Mouse (Mus musculus): ENCODE data around the gene Parl. TPM values are rescaled to one million over a fixed set of nuclear protein-coding genes. Genes with fewer than 3 reads are reported as not detected.

The Parl gene
- polyA plus RNA-seq (2014; fragmentation: Nextera tagmentation; extraction: Ambion mirVana): 112 and 116 TPM in 2 replicates

DNA sequence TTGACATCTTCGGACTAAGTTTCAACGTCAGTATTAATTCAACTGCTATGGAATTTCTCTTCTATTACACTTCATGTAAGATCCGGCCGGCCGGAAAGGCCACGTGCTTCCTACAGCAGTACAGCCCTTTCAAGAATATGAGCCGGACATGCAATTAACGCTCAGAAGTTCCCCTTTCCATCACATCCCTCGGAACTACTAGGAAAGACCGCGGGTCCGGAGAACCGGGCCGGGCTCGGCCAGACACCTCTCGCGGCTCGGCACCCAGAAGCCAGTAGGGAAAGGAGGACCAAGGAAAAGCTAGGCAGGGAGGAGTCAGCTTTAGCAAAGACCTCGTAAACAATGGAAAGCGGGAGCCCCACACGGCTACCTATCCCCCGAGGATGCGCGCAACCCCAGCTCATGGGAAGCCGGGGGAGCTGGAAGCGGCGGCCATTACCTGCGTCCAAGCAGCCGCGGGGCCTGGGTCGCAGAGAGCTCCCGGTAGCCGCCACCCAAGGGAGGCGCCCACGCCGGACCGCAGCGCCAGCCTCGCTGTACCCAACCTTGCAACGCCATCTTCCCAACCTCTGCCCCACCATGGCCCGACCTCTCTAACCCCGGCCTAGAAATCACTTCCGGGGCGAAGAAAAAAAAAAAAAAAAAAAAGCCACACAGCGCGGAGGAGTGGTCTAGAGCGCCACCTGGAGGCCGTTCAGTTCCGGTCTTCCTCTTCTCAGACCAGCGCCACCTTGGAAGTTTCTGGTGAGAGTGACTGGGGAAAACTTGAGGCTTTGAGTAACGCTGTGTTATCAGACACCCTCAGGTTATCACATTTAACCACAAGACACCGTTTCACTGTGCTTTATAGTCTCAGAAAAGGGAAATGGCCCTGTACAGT is at the start of gene Parl:
Parl (minus strand) TSS at position 618 of the 880 bp plus-strand sequence.
- WGBS: 0% methylated on average over 51 of the region's 52 CpGs
- peak within 1 kb of the TSS; percentile 90 for H3K4me3 ChIP-seq (ENCODE audit: low read depth, low read length)
- no peaks in the 10 kb centered on the region for H3K4me1 ChIP-seq (ENCODE audit: control insufficient read depth, insufficient read depth, low read length)
- DNase-seq (ENCODE audit: low spot score) (peak; percentile 93), ATAC-seq (replicated peaks; ENCODE audit: insufficient number of reproducible peaks, low FRiP score, low TSS enrichment, low read depth) (peak; percentile 82)
- peak within 1 kb of the TSS; percentile 84 for H3K9ac ChIP-seq (replicated peaks; ENCODE audit: low read length)
- H3K27ac ChIP-seq (replicated peaks; ENCODE audit: low read depth, low read length): no peak within 1 kb of the TSS
- H3K9me3 ChIP-seq (replicated peaks; ENCODE audit: control insufficient read depth, low read length): no peaks in the 10 kb centered on the region
- peak within 1 kb of the TSS; percentile 54 for H3K4me2 ChIP-seq (ENCODE audit: low read depth, low read length)
- no peaks in the 10 kb centered on the region for H3K36me3 ChIP-seq (replicated peaks; ENCODE audit: control insufficient read depth, insufficient read depth, low read depth, low read length)
- H3K27me3 ChIP-seq (ENCODE audit: control insufficient read depth, insufficient read depth, low read length): no peaks in the 10 kb centered on the region

DNA sequence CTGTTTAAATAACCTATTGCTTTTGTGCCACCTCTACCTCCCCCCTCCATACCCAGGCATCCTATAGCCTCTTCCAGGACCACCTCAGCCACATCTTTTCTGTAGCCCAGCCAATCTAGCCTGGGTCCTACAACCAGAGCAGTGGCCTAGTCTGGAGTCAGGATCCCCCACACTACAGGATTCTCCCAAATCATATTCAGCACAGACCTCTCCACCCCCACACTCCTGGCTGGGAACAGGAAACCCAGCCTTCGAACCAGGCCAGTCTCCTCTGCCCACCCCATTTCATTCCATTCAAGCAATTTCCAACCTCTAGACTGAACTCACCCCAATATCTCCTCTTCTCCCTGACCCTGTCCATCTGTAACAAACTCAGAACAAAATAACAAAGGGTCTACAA is 43.3 kb upstream of the Parl start:
- Histone ChIP-seq H3K4me2 (ENCODE audit: low read depth, low read length) (no peak overlapping the region), H3K27me3 (ENCODE audit: control insufficient read depth, insufficient read depth, low read length) (no peaks in the 10 kb centered on the region), H3K4me3 (ENCODE audit: low read depth, low read length) (no peak overlapping the region), H3K9ac (replicated peaks; ENCODE audit: low read length) (no peak overlapping the region), H3K27ac (replicated peaks; ENCODE audit: low read depth, low read length) (no peak overlapping the region), H3K36me3 (replicated peaks; ENCODE audit: control insufficient read depth, insufficient read depth, low read depth, low read length) (peaks cover 3% of the 10 kb centered on the region), H3K9me3 (replicated peaks; ENCODE audit: control insufficient read depth, low read length) (no peaks in the 10 kb centered on the region), H3K4me1 (ENCODE audit: control insufficient read depth, insufficient read depth, low read length) (no peaks in the 10 kb centered on the region)
- ATAC-seq (replicated peaks; ENCODE audit: insufficient number of reproducible peaks, low FRiP score, low TSS enrichment, low read depth): no peak
- no peak for DNase-seq (ENCODE audit: low spot score)
- 88% methylated on average over 1 of the region's 1 CpGs for WGBS

GRCm38 (mm10) chr16:20338616-20339015 is 36.4 kb upstream of the Parl start:
- ATAC-seq (replicated peaks; ENCODE audit: insufficient number of reproducible peaks, low FRiP score, low TSS enrichment, low read depth) (no peak), DNase-seq (ENCODE audit: low spot score) (no peak)
- H3K27ac ChIP-seq (replicated peaks; ENCODE audit: low read depth, low read length): no peak overlapping the region
- no peak overlapping the region for H3K9ac ChIP-seq (replicated peaks; ENCODE audit: low read length)
- H3K9me3 ChIP-seq (replicated peaks; ENCODE audit: control insufficient read depth, low read length): no peaks in the 10 kb centered on the region
- no peak overlapping the region for H3K4me3 ChIP-seq (ENCODE audit: low read depth, low read length)
- no peaks in the 10 kb centered on the region for H3K36me3 ChIP-seq (replicated peaks; ENCODE audit: control insufficient read depth, insufficient read depth, low read depth, low read length)
- H3K27me3 ChIP-seq (ENCODE audit: control insufficient read depth, insufficient read depth, low read length): no peaks in the 10 kb centered on the region
- WGBS: 99% methylated on average over 3 of the region's 3 CpGs
- H3K4me1 ChIP-seq (ENCODE audit: control insufficient read depth, insufficient read depth, low read length): no peaks in the 10 kb centered on the region
- H3K4me2 ChIP-seq (ENCODE audit: low read depth, low read length): no peak overlapping the region

DNA sequence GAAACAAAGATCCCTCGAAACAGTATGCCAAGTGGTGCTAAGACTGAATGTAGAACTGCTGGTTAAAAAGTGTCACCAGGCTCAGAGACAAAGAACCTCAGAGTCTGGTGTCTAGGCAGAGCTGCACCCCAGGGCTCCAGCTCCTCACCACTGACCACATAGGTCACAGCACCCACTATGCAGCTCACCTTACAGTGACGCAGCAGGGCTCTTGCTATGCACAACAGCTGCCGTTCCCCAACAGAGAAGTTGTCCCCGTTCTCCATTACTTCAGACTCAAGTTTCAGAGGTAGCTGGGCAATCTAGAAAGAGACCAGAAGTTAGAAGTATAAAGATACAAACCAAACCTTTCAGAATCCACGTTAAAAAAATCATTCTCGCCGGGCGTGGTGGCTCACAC is 32.7 kb upstream of the Parl start:
- H3K27ac ChIP-seq (replicated peaks; ENCODE audit: low read depth, low read length): no peak overlapping the region
- H3K27me3 ChIP-seq (ENCODE audit: control insufficient read depth, insufficient read depth, low read length): no peaks in the 10 kb centered on the region
- 94% methylated on average over 8 of the region's 8 CpGs for WGBS
- H3K9ac ChIP-seq (replicated peaks; ENCODE audit: low read length): no peak overlapping the region
- no peaks in the 10 kb centered on the region for H3K4me1 ChIP-seq (ENCODE audit: control insufficient read depth, insufficient read depth, low read length)
- no peaks in the 10 kb centered on the region for H3K9me3 ChIP-seq (replicated peaks; ENCODE audit: control insufficient read depth, low read length)
- H3K36me3 ChIP-seq (replicated peaks; ENCODE audit: control insufficient read depth, insufficient read depth, low read depth, low read length): peaks cover 3% of the 10 kb centered on the region
- H3K4me3 ChIP-seq (ENCODE audit: low read depth, low read length): no peak overlapping the region
- DNase-seq (ENCODE audit: low spot score) (no peak), ATAC-seq (replicated peaks; ENCODE audit: insufficient number of reproducible peaks, low FRiP score, low TSS enrichment, low read depth) (no peak)
- H3K4me2 ChIP-seq (ENCODE audit: low read depth, low read length): no peak overlapping the region

DNA sequence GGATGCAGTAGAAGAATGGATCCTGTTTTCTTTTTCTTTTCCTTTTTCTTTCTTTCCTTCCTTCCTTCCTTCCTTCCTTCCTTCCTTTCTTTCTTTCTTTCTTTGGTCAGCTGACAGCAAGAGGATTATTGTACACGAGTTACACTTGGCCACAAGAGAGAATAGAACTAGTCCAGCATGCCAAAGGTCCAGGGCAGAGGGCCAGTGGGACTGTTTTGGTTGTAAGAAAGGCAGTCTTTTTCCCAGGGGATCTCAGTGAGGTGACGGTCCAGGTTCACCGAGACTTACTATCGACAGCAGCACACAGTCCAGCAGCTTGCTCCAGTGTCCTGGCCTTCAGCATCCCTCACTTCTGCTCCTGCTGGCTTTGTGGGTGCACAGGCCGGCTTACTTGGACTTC is 26.1 kb upstream of the Parl start:
- DNase-seq (ENCODE audit: low spot score) (no peak), ATAC-seq (replicated peaks; ENCODE audit: insufficient number of reproducible peaks, low FRiP score, low TSS enrichment, low read depth) (no peak)
- no peaks in the 10 kb centered on the region for H3K27me3 ChIP-seq (ENCODE audit: control insufficient read depth, insufficient read depth, low read length)
- H3K4me3 ChIP-seq (ENCODE audit: low read depth, low read length): no peak overlapping the region
- H3K4me1 ChIP-seq (ENCODE audit: control insufficient read depth, insufficient read depth, low read length): no peaks in the 10 kb centered on the region
- no peaks in the 10 kb centered on the region for H3K9me3 ChIP-seq (replicated peaks; ENCODE audit: control insufficient read depth, low read length)
- 95% methylated on average over 5 of the region's 5 CpGs for WGBS
- H3K27ac ChIP-seq (replicated peaks; ENCODE audit: low read depth, low read length): no peak overlapping the region
- no peak overlapping the region for H3K4me2 ChIP-seq (ENCODE audit: low read depth, low read length)
- H3K36me3 ChIP-seq (replicated peaks; ENCODE audit: control insufficient read depth, insufficient read depth, low read depth, low read length): peaks cover 1% of the 10 kb centered on the region
- no peak overlapping the region for H3K9ac ChIP-seq (replicated peaks; ENCODE audit: low read length)

GRCm38 (mm10) chr16:20325286-20325685 is 23.1 kb upstream of the Parl start, which contains the start of gene Cyp2ab1:
Gene Cyp2ab1 (minus strand): TSS chr16:20325404.
- DNase-seq (ENCODE audit: low spot score): no peak
- H3K4me3 ChIP-seq (ENCODE audit: low read depth, low read length): no peak within 1 kb of the TSS
- H3K4me1 ChIP-seq (ENCODE audit: control insufficient read depth, insufficient read depth, low read length): no peaks in the 10 kb centered on the region
- no peak within 1 kb of the TSS for H3K27ac ChIP-seq (replicated peaks; ENCODE audit: low read depth, low read length)
- H3K4me2 ChIP-seq (ENCODE audit: low read depth, low read length): no peak within 1 kb of the TSS
- WGBS: 78% methylated on average over 5 of the region's 5 CpGs
- no peaks in the 10 kb centered on the region for H3K9me3 ChIP-seq (replicated peaks; ENCODE audit: control insufficient read depth, low read length)
- no peaks in the 10 kb centered on the region for H3K36me3 ChIP-seq (replicated peaks; ENCODE audit: control insufficient read depth, insufficient read depth, low read depth, low read length)
- H3K27me3 ChIP-seq (ENCODE audit: control insufficient read depth, insufficient read depth, low read length): no peaks in the 10 kb centered on the region
- no peak for ATAC-seq (replicated peaks; ENCODE audit: insufficient number of reproducible peaks, low FRiP score, low TSS enrichment, low read depth)
- no peak within 1 kb of the TSS for H3K9ac ChIP-seq (replicated peaks; ENCODE audit: low read length)

GRCm38 (mm10) chr16:20323907-20324306 is 21.7 kb upstream of the Parl start:
- no peaks in the 10 kb centered on the region for H3K4me1 ChIP-seq (ENCODE audit: control insufficient read depth, insufficient read depth, low read length)
- H3K9me3 ChIP-seq (replicated peaks; ENCODE audit: control insufficient read depth, low read length): no peaks in the 10 kb centered on the region
- H3K4me2 ChIP-seq (ENCODE audit: low read depth, low read length): no peak overlapping the region
- no peaks in the 10 kb centered on the region for H3K27me3 ChIP-seq (ENCODE audit: control insufficient read depth, insufficient read depth, low read length)
- H3K36me3 ChIP-seq (replicated peaks; ENCODE audit: control insufficient read depth, insufficient read depth, low read depth, low read length): no peaks in the 10 kb centered on the region
- DNase-seq (ENCODE audit: low spot score): no peak
- WGBS: 69% methylated on average over 5 of the region's 5 CpGs
- no peak overlapping the region for H3K9ac ChIP-seq (replicated peaks; ENCODE audit: low read length)
- ATAC-seq (replicated peaks; ENCODE audit: insufficient number of reproducible peaks, low FRiP score, low TSS enrichment, low read depth): no peak
- H3K4me3 ChIP-seq (ENCODE audit: low read depth, low read length): no peak overlapping the region
- H3K27ac ChIP-seq (replicated peaks; ENCODE audit: low read depth, low read length): no peak overlapping the region

GRCm38 (mm10) chr16:20322274-20322673 is 20.1 kb upstream of the Parl start:
- ATAC-seq (replicated peaks; ENCODE audit: insufficient number of reproducible peaks, low FRiP score, low TSS enrichment, low read depth) (no peak), DNase-seq (ENCODE audit: low spot score) (no peak)
- Histone ChIP-seq H3K4me1 (ENCODE audit: control insufficient read depth, insufficient read depth, low read length) (no peaks in the 10 kb centered on the region), H3K9ac (replicated peaks; ENCODE audit: low read length) (no peak overlapping the region), H3K36me3 (replicated peaks; ENCODE audit: control insufficient read depth, insufficient read depth, low read depth, low read length) (no peaks in the 10 kb centered on the region), H3K9me3 (replicated peaks; ENCODE audit: control insufficient read depth, low read length) (no peaks in the 10 kb centered on the region), H3K4me2 (ENCODE audit: low read depth, low read length) (no peak overlapping the region), H3K4me3 (ENCODE audit: low read depth, low read length) (no peak overlapping the region), H3K27ac (replicated peaks; ENCODE audit: low read depth, low read length) (no peak overlapping the region), H3K27me3 (ENCODE audit: control insufficient read depth, insufficient read depth, low read length) (no peaks in the 10 kb centered on the region)
- WGBS: 86% methylated on average over 4 of the region's 4 CpGs
